Mouse (Mus musculus) MEL (cell line): ENCODE results near the gene Gm20388. TPM values are rescaled to one million over a fixed set of nuclear protein-coding genes. Genes with fewer than 3 reads are reported as not detected.
A peak's percentile ranks its signal among the peaks of the same experiment; 100 is the strongest.

ENCODE experiments used
- DNase-seq: peaks from one replicate; pipeline ENCODE4 v3.0.0; 2011; ENCODE audit warnings: low read depth, low spot score
- H3K27ac ChIP-seq: 2 replicates; pipeline ENCODE4 v1.5.1; 2012; ENCODE audit warnings: low read depth, mild to moderate bottlenecking, control low read depth, low read length, moderate library complexity; ENCODE audit not compliant: control insufficient read depth
- H3K27me3 ChIP-seq, 2 experiments: fragments of 150-350 bp in 1 of 2; sonication (generic) in 1 of 2; 2 replicates each; pipeline ENCODE4 v1.6.1; 2012; ENCODE audit warnings: low read length in 2 of 2, mild to moderate bottlenecking in 2 of 2, improper control_type of control experiment in 1 of 2, moderate library complexity in 1 of 2; ENCODE audit not compliant: insufficient read depth in 2 of 2, control insufficient read depth in 1 of 2
- H3K36me3 ChIP-seq, 2 experiments: 2 replicates each; pipeline ENCODE4 v1.6.1; 2012 to 2014; ENCODE audit warnings: low read length in 2 of 2, improper control_type of control experiment in 1 of 2, inconsistent platforms in 1 of 2, mild to moderate bottlenecking in 1 of 2; ENCODE audit not compliant: insufficient read depth in 2 of 2, control insufficient read depth in 1 of 2
- H3K4me1 ChIP-seq, 2 experiments: fragments of 150-350 bp in 1 of 2; sonication (generic) in 1 of 2; 2 replicates each; pipeline ENCODE4 v1.6.1; 2012; ENCODE audit warnings: low read length in 2 of 2, improper control_type of control experiment in 1 of 2, mild to moderate bottlenecking in 1 of 2; ENCODE audit not compliant: insufficient read depth in 2 of 2, control insufficient read depth in 1 of 2
- H3K4me3 ChIP-seq, 2 experiments: fragments of 150-350 bp in 1 of 2; sonication (generic) in 1 of 2; 2 replicates each; pipeline ENCODE4 v1.5.1; 2012; ENCODE audit warnings: low read depth in 2 of 2, low read length in 2 of 2, mild to moderate bottlenecking in 2 of 2, moderate library complexity in 2 of 2, control low read depth in 1 of 2, improper control_type of control experiment in 1 of 2; ENCODE audit not compliant: control insufficient read depth in 1 of 2, insufficient read depth in 1 of 2
- H3K79me2 ChIP-seq: 2 replicates; pipeline ENCODE4 v1.6.1; 2012; ENCODE audit warnings: mild to moderate bottlenecking, low read length, moderate library complexity; ENCODE audit not compliant: control insufficient read depth, poor library complexity, insufficient read depth
- H3K9ac ChIP-seq: 2 replicates; pipeline ENCODE4 v1.6.1; 2012; ENCODE audit warnings: low read depth, mild to moderate bottlenecking, control low read depth, low read length, moderate library complexity; ENCODE audit not compliant: control insufficient read depth, poor library complexity, severe bottlenecking
- H3K9me3 ChIP-seq: fragments of 150-350 bp; sonication (generic); replicated peaks from 2 replicates; pipeline ENCODE4 v1.6.1; 2012; ENCODE audit warnings: mild to moderate bottlenecking, low read length, improper control_type of control experiment, moderate library complexity; ENCODE audit not compliant: insufficient read depth
- CHD2 ChIP-seq: IDR thresholded peaks from 2 replicates; pipeline ENCODE4 v1.6.1; 2011; ENCODE audit warnings: low read length, improper control_type of control experiment
- ELF1 ChIP-seq: IDR thresholded peaks from 2 replicates; pipeline ENCODE4 v1.6.1; 2014; ENCODE audit warnings: low read depth, mild to moderate bottlenecking, inconsistent platforms, low read length, improper control_type of control experiment, moderate library complexity
- EP300 ChIP-seq, 2 experiments: IDR thresholded peaks; 2 replicates each; pipeline ENCODE4 v1.6.1; 2011; ENCODE audit warnings: improper control_type of control experiment in 2 of 2, low read length in 2 of 2, low read depth in 1 of 2, mild to moderate bottlenecking in 1 of 2
- ETS1 ChIP-seq: IDR thresholded peaks from 2 replicates; pipeline ENCODE4 v1.6.1; 2012; ENCODE audit warnings: low read depth, mild to moderate bottlenecking, inconsistent platforms, low read length, improper control_type of control experiment, moderate library complexity
- GATA1 ChIP-seq: IDR thresholded peaks from 2 replicates; pipeline ENCODE4 v1.6.1; 2011; ENCODE audit warnings: low read depth, low read length, improper control_type of control experiment
- HCFC1 ChIP-seq: IDR thresholded peaks from 2 replicates; pipeline ENCODE4 v1.6.1; 2012; ENCODE audit warnings: low read depth, mild to moderate bottlenecking, inconsistent platforms, low read length, improper control_type of control experiment, moderate library complexity
- JUND ChIP-seq: IDR thresholded peaks from 2 replicates; pipeline ENCODE4 v1.6.1; 2011; ENCODE audit warnings: low read depth, mild to moderate bottlenecking, improper control_type of control experiment, low read length
- MAX ChIP-seq: IDR thresholded peaks from 2 replicates; pipeline ENCODE4 v1.6.1; 2011; ENCODE audit warnings: low read length, improper control_type of control experiment
- MAZ ChIP-seq: IDR thresholded peaks from 2 replicates; pipeline ENCODE4 v1.6.1; 2012; ENCODE audit warnings: low read depth, mild to moderate bottlenecking, inconsistent platforms, low read length, improper control_type of control experiment
- MXI1 ChIP-seq: IDR thresholded peaks from 2 replicates; pipeline ENCODE4 v1.6.1; 2011; ENCODE audit warnings: mild to moderate bottlenecking, low read depth, low read length, improper control_type of control experiment
- NELFE ChIP-seq: IDR thresholded peaks from 2 replicates; pipeline ENCODE4 v1.6.1; 2011; ENCODE audit warnings: low read depth, low read length, improper control_type of control experiment
- POLR2A ChIP-seq, 2 experiments: IDR thresholded peaks; 2 replicates each; pipeline ENCODE4 v1.6.1; 2011 to 2012; ENCODE audit warnings: low read length in 2 of 2, mild to moderate bottlenecking in 2 of 2, control low read depth in 1 of 2, improper control_type of control experiment in 1 of 2, low read depth in 1 of 2, moderate library complexity in 1 of 2; ENCODE audit not compliant: control insufficient read depth in 1 of 2, insufficient read depth in 1 of 2, poor library complexity in 1 of 2
- POLR2AphosphoS2 ChIP-seq: IDR thresholded peaks from 2 replicates; pipeline ENCODE4 v1.6.1; 2011; ENCODE audit warnings: low read length, improper control_type of control experiment
- SIN3A ChIP-seq: IDR thresholded peaks from 2 replicates; pipeline ENCODE4 v1.6.1; 2012; ENCODE audit warnings: low read length, improper control_type of control experiment, inconsistent platforms
- SMC3 ChIP-seq: IDR thresholded peaks from 2 replicates; pipeline ENCODE4 v1.6.1; 2011; ENCODE audit warnings: low read depth, low read length, improper control_type of control experiment
- TBP ChIP-seq: IDR thresholded peaks from 2 replicates; pipeline ENCODE4 v1.8.0; 2011; ENCODE audit warnings: low read depth, low read length, improper control_type of control experiment
- TCF12 ChIP-seq: IDR thresholded peaks from 2 replicates; pipeline ENCODE4 v1.6.1; 2014; ENCODE audit warnings: low read depth, mild to moderate bottlenecking, inconsistent platforms, low read length, improper control_type of control experiment, moderate library complexity
- UBTF ChIP-seq: IDR thresholded peaks from 2 replicates; pipeline ENCODE4 v1.6.1; 2012; ENCODE audit warnings: low read depth, mild to moderate bottlenecking, inconsistent platforms, low read length, improper control_type of control experiment, moderate library complexity, borderline replicate concordance; ENCODE audit not compliant: insufficient read depth
- USF1 ChIP-seq: IDR thresholded peaks from 2 replicates; pipeline ENCODE4 v1.6.1; 2014; ENCODE audit warnings: low read depth, mild to moderate bottlenecking, inconsistent platforms, low read length, improper control_type of control experiment, moderate library complexity
- ZKSCAN1 ChIP-seq: IDR thresholded peaks from 2 replicates; pipeline ENCODE4 v1.6.1; 2012; ENCODE audit warnings: low read depth, mild to moderate bottlenecking, inconsistent platforms, low read length, improper control_type of control experiment, moderate library complexity
- ZMIZ1 ChIP-seq: IDR thresholded peaks from 2 replicates; pipeline ENCODE4 v1.6.1; 2012; ENCODE audit warnings: low read depth, mild to moderate bottlenecking, inconsistent platforms, low read length, improper control_type of control experiment, moderate library complexity
- ZNF384 ChIP-seq: IDR thresholded peaks from 2 replicates; pipeline ENCODE4 v1.6.1; 2012; ENCODE audit warnings: low read depth, mild to moderate bottlenecking, inconsistent platforms, low read length, improper control_type of control experiment
- polyA plus RNA-seq, 2 experiments: library from polyadenylated mRNA; stranded (reverse) in 1 of 2; unstranded in 1 of 2; fragments of >175 nt in 1 of 2; fragments of >200 nt in 1 of 2; gene quantifications; 2 replicates each; pipeline versions ENCODE4 v1.2.1 to v1.2.4; 2012; ENCODE audit warnings: low replicate concordance in 2 of 2, low read depth in 1 of 2; ENCODE audit not compliant: insufficient read length in 2 of 2, insufficient read depth in 1 of 2, missing spikeins in 1 of 2
- total RNA-seq: library from RNA; depleted of rRNA; stranded (reverse); fragments of 300-350 nt; gene quantifications from 2 replicates; pipeline ENCODE4 v1.2.3, GENCODE M21; 2012

Gene Gm20388
- total and polyA plus RNA-seq, 3 experiments = 11.1 to 17.8 TPM; not detected in 1

- no peak; the same call in 1 of the 2 replicates for TF ChIP-seq TBP
- no peak for TF ChIP-seq ETS1
- no peak for TF ChIP-seq USF1
- TF ChIP-seq NELFE = no peak
- TF ChIP-seq TCF12 = no peak
- TF ChIP-seq SMC3 = no peak
- TF ChIP-seq ZNF384 = no peak
- TF ChIP-seq GATA1 = no peak
- TF ChIP-seq JUND = no peak
- TF ChIP-seq MAZ = no peak
- Histone ChIP-seq H3K9ac (peak overlapping the region; percentile 83), H3K4me3 (peak overlapping the region; percentile 87 to 100), H3K36me3 (peaks cover 6 to 22% of the 10 kb centered on the region in 2 experiments), H3K27ac (peak overlapping the region; percentile 44), H3K79me2 (peaks cover 80% of the 10 kb centered on the region), H3K27me3 (no peaks in the 10 kb centered on the region), H3K4me1 (peaks cover 0 to 18% of the 10 kb centered on the region in 2 experiments; a peak in 2 of 4 replicates), H3K9me3 (no peaks in the 10 kb centered on the region)
- peak; percentile 52 for DNase-seq
Measured at GRCm38 (mm10) chr8:120666807-120667470, 756.3 kb downstream of the Gm20388 start.

DNA sequence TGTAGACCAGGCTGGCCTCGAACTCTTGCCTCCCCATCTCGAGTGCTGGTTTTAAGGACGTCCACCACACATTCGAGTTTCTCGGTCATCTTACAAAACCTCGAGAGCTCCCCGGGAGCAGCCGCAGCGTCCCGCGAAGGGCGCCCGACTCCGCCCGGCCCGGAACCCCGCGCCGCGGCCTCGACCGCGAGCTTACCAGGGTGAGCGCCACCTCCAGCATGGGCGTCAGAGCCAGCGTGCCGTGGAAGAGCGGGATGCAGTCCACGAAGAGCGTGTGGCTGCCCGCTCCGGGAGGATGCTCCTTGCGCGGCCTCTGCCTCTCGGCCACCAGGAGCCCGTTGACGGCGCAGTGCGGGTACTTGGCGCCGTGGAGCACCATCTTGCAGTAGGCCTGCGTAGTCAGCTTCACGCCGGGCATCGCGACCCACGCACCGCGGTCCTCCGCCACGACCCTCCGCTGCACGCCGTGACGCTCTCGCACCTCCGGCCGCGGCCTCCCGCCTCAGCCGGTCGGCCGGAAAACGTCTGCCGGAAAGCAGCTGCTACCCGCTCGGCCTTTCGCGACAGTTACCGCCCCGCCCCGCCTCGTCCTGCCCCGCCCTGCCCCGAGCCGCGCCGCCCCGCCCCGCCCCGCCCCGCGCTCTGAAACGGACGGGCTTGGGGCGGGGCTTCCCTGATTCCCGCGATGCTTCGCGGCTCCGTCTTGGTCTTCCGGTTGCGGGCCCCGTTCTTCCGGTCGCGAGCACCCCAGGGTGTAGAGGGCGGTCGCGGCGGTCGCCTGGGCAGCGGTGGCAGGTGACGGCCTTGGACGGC lies 757.1 kb downstream of the Gm20388 start, which contains the start of the genes Gm27021 and Cox4i1:
TSS of gene Gm27021 (minus strand) at position 519 of the 813 bp plus-strand sequence.
TSS of gene Cox4i1 (plus strand) at position 662 of the 813 bp plus-strand sequence.
- peaks cover 0 to 18% of the 10 kb centered on the region in 2 experiments; a peak in 2 of 4 replicates for H3K4me1 ChIP-seq
- peak within 1 kb of the TSS; percentile 87 to 100 for H3K4me3 ChIP-seq
- H3K79me2 ChIP-seq = peaks cover 76% of the 10 kb centered on the region
- peaks cover 4 to 22% of the 10 kb centered on the region in 2 experiments for H3K36me3 ChIP-seq
- DNase-seq = peak; percentile 92
- peak within 1 kb of the TSS; percentile 90 for H3K9ac ChIP-seq
- peak within 1 kb of the TSS; percentile 66 for H3K27ac ChIP-seq
- H3K27me3 ChIP-seq = no peaks in the 10 kb centered on the region
- no peaks in the 10 kb centered on the region for H3K9me3 ChIP-seq
- peak; percentile 79 for TF ChIP-seq POLR2AphosphoS2
- 0 out of 2 replicates have a peak, but pooled peaks have one; percentile 18 for TF ChIP-seq MAX
- peak; percentile 73; the same call in 1 of the 2 replicates for TF ChIP-seq CHD2
- TF ChIP-seq NELFE = peak; percentile 95
- no peak for TF ChIP-seq MAZ
- 0 out of 2 replicates have a peak, but pooled peaks have one; percentile 16 for TF ChIP-seq TCF12
- TF ChIP-seq ELF1 = peak; percentile 71
- no peak for TF ChIP-seq GATA1
- TF ChIP-seq ZKSCAN1 = no peak
- no peak for TF ChIP-seq UBTF
- peak; percentile 57 for TF ChIP-seq MXI1
- TF ChIP-seq SIN3A = peak; percentile 72
- TF ChIP-seq HCFC1 = peak; percentile 83
- no peak for TF ChIP-seq EP300 (IDR thresholded peaks at IDR 0.05; ENCODE audit: low read depth in 1 of 2, low read length in 2 of 2)
- peak; percentile 95 to 96 for TF ChIP-seq POLR2A (IDR thresholded peaks at IDR 0.05; ENCODE audit: control insufficient read depth in 1 of 2, insufficient read depth in 1 of 2, low read depth in 1 of 2, low read length in 2 of 2, poor library complexity in 1 of 2)
- TF ChIP-seq ZMIZ1 = peak; percentile 93
